Mouse (Mus musculus): ENCODE results near the gene Cenpb.

The Cenpb gene

GRCm38 (mm10) chr2:131166172-131166571 is 13.7 kb downstream of the Cenpb start:
- DNase-seq (ENCODE audit: low spot score) = no peak

GRCm38 (mm10) chr2:131163924-131164323 is 15.9 kb downstream of the Cenpb start:
- no peak for DNase-seq (ENCODE audit: low spot score)

- no peak for DNase-seq (ENCODE audit: low spot score)
These were observed 19.2 kb downstream of the Cenpb start for GRCm38 (mm10) chr2:131160671-131161111.

GRCm38 (mm10) chr2:131159938-131160581 is 19.8 kb downstream of the Cenpb start, which contains the start of gene 1700037H04Rik:
1700037H04Rik (minus strand) TSS chr2:131160081.
- DNase-seq (ENCODE audit: low spot score) = peak; percentile 88

- DNase-seq (ENCODE audit: low spot score) = no peak
These were observed 20.4 kb downstream of the Cenpb start for GRCm38 (mm10) chr2:131159491-131159910.

GRCm38 (mm10) chr2:131156987-131157386 is 22.9 kb downstream of the Cenpb start:
- DNase-seq (ENCODE audit: low spot score) = no peak

GRCm38 (mm10) chr2:131154036-131154435 is 25.8 kb downstream of the Cenpb start:
- no peak for DNase-seq (ENCODE audit: low spot score)

- no peak for DNase-seq (ENCODE audit: low spot score)
These were observed 27.6 kb downstream of the Cenpb start for GRCm38 (mm10) chr2:131152166-131152730.

- no peak for DNase-seq (ENCODE audit: low spot score)
These were observed 30.7 kb downstream of the Cenpb start for GRCm38 (mm10) chr2:131149254-131149578.

GRCm38 (mm10) chr2:131148353-131149253 is 31.3 kb downstream of the Cenpb start:
- no peak for DNase-seq (ENCODE audit: low spot score)

GRCm38 (mm10) chr2:131147043-131147365 is 32.9 kb downstream of the Cenpb start:
- no peak for DNase-seq (ENCODE audit: low spot score)

- no peak for DNase-seq (ENCODE audit: low spot score)
These were observed 33.4 kb downstream of the Cenpb start for GRCm38 (mm10) chr2:131146193-131147042.

- no peak for DNase-seq (ENCODE audit: low spot score)
These were observed 34.3 kb downstream of the Cenpb start for GRCm38 (mm10) chr2:131145536-131145935.

- DNase-seq (ENCODE audit: low spot score) = no peak
These were observed 34.7 kb downstream of the Cenpb start for GRCm38 (mm10) chr2:131145121-131145520.

GRCm38 (mm10) chr2:131143007-131143780 is 36.7 kb downstream of the Cenpb start:
- no peak for DNase-seq (ENCODE audit: low spot score)

- DNase-seq (ENCODE audit: low spot score) = peak; percentile 32
These were observed 37.3 kb downstream of the Cenpb start for GRCm38 (mm10) chr2:131142592-131142991.

GRCm38 (mm10) chr2:131141336-131141986 is 38.4 kb downstream of the Cenpb start:
- DNase-seq (ENCODE audit: low spot score) = no peak

- no peak for DNase-seq (ENCODE audit: low spot score)
These were observed 39.3 kb downstream of the Cenpb start for GRCm38 (mm10) chr2:131140533-131140905.

- no peak for DNase-seq (ENCODE audit: low spot score)
These were observed 39.9 kb downstream of the Cenpb start for GRCm38 (mm10) chr2:131139886-131140532.

- DNase-seq (ENCODE audit: low spot score) = no peak
These were observed 40.6 kb downstream of the Cenpb start for GRCm38 (mm10) chr2:131139287-131139686.
